Mouse (Mus musculus) CH12.LX (cell line): ENCODE measurements around the gene Arhgef17.

ENCODE experiments used
- MEF2A ChIP-seq: IDR thresholded peaks from 2 replicates; pipeline ENCODE4 v1.6.1; 2014; ENCODE audit warnings: low read depth, mild to moderate bottlenecking, inconsistent platforms, low read length, improper control_type of control experiment, borderline replicate concordance
- RAD21 ChIP-seq: IDR thresholded peaks from 2 replicates; pipeline ENCODE4 v1.6.1; 2011; ENCODE audit warnings: low read depth, mild to moderate bottlenecking, low read length, improper control_type of control experiment, moderate library complexity

DNA sequence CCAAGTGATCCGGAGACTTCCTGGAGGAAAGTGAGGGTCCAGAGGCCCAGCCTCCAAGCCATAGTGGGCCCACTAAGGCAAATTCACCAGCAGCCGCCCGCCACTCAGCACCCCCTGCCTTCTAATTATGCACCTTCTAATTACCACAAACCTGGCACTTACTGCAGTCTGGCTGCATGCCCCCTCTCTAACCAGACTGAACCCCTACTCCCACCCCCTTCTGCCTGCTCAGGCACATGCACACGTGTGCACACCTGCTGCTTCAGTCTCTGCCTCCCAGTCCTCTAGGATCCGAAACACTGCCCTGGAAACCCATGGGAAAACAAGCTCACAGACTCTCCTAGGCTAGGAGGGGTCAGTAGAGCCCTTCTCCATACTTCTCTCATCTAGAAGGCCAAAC is 77.0 kb downstream of the Arhgef17 start:
- no peak for TF ChIP-seq RAD21
- TF ChIP-seq MEF2A = no peak
